Mouse (Mus musculus) neural tube, embryonic 11.5 days (tissue): ENCODE results near the gene Gm44596. TPM values are rescaled to one million over a fixed set of nuclear protein-coding genes. Genes with fewer than 3 reads are reported as not detected.
"Not testable (repeated sequence)": the region's sequence is repeated elsewhere in the genome, so short reads cannot be mapped to it uniquely, and the experiment has no call there.

Source experiments
- ATAC-seq: fragments of 200-750 bp; cut with Nextera tagmentation; 2 replicates; pipeline ENCODE4 v1.8.0; 2017; ENCODE audit warnings: moderate number of reproducible peaks, mild to moderate bottlenecking, moderate TSS enrichment, moderate library complexity; ENCODE audit not compliant: insufficient read depth, low FRiP score, low TSS enrichment
- DNase-seq: peaks from one replicate; pipeline ENCODE4 v3.0.0-alpha.2; 2015; ENCODE audit warnings: low spot score
- H3K27ac ChIP-seq: fragments of 300-500 bp; sonication (generic); 2 replicates; pipeline ENCODE4 v1.5.1; 2014; ENCODE audit warnings: low read depth, mild to moderate bottlenecking, low read length
- H3K27me3 ChIP-seq: fragments of 300-500 bp; sonication (generic); 2 replicates; pipeline ENCODE4 v1.6.1; 2014; ENCODE audit warnings: mild to moderate bottlenecking, low read length, mixed read lengths; ENCODE audit not compliant: control insufficient read depth, insufficient read depth
- H3K36me3 ChIP-seq: fragments of 300-500 bp; sonication (generic); 2 replicates; pipeline ENCODE4 v1.6.1; 2014; ENCODE audit warnings: mild to moderate bottlenecking, low read length, moderate library complexity, mixed read lengths; ENCODE audit not compliant: control insufficient read depth, insufficient read depth
- H3K4me1 ChIP-seq: fragments of 300-500 bp; sonication (generic); 2 replicates; pipeline ENCODE4 v1.6.1; 2014; ENCODE audit warnings: low read length, mixed read lengths; ENCODE audit not compliant: control insufficient read depth, insufficient read depth
- H3K4me2 ChIP-seq: fragments of 300-500 bp; sonication (generic); 2 replicates; pipeline ENCODE4 v1.6.1; 2014; ENCODE audit warnings: low read depth, mild to moderate bottlenecking, moderate library complexity
- H3K4me3 ChIP-seq: fragments of 300-500 bp; sonication (generic); 2 replicates; pipeline ENCODE4 v1.5.1; 2014; ENCODE audit warnings: low read depth, low read length
- H3K9ac ChIP-seq: fragments of 300-500 bp; sonication (generic); 2 replicates; pipeline ENCODE4 v1.6.1; 2014; ENCODE audit warnings: mild to moderate bottlenecking, low read length
- H3K9me3 ChIP-seq: fragments of 300-500 bp; sonication (generic); 2 replicates; pipeline ENCODE4 v1.6.1; 2016; ENCODE audit warnings: low read length; ENCODE audit not compliant: control insufficient read depth
- WGBS: fragments of 180-500 bp; shearing (Covaris S2); extraction: QIAGEN DNeasy Blood & Tissue Kit; methylation state at CpG from one replicate; pipeline ENCODE4 v1.1.7; 2014; 5-methylcytosine and 5-hydroxymethylcytosine counted together
- polyA plus RNA-seq: library from polyadenylated mRNA; unstranded; fragments of >200 nt; fragmentation: Nextera tagmentation; extraction: Ambion mirVana; gene quantifications from 2 replicates; pipeline ENCODE4 v1.2.1, GENCODE M21; 2014

Gene Gm44596
- polyA plus RNA-seq, 1 experiment from 2014 or later = not detected

DNA sequence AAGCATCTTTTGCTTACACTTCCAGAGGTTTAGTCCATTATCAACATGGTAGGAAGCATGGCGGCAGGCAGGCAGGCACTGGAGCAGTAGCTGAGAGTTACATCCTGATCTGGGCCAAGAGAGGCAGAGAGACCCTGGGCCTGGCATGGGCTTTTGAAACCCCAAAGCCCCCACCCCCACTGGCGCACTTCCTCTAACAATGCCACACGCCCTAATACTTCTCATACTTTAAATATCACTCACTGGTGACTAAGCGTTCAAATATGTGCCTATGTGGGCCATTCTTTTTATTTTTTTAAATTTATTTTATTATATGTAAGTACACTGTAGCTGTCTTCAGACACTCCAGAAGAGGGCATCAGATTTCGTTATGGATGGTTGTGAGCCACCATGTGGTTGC is 8.8 kb upstream of the Gm44596 start:
- ATAC-seq (no peak), DNase-seq (no peak)
- Histone ChIP-seq H3K9ac (no peak overlapping the region), H3K9me3 (no peaks in the 10 kb centered on the region), H3K36me3 (peaks cover 22% of the 10 kb centered on the region), H3K4me3 (no peak overlapping the region), H3K4me2 (no peak overlapping the region), H3K4me1 (peaks cover 6% of the 10 kb centered on the region; the same call in 1 of the 2 replicates), H3K27ac (no peak overlapping the region), H3K27me3 (no peaks in the 10 kb centered on the region)
- WGBS = 93% methylated on average over 5 of the region's 5 CpGs

DNA sequence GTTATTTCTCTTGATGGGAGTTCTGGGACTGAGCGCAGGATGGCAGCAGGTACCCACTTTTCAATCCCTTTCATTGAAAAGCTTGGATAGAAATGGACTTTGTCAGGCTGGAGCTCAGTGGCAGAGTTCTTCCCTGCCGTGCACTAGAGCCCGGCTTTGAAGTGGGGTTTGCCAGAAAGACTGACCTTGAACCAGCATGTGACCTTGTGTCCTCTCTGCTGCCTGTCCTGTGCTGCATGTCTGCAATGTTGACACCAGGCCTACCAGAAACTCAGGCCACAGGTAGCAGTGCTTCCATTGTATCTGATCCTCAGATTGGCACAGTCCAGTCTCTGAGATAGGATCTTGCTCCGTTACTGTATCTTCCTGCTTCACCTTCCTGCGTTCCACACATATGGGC is 5.3 kb upstream of the Gm44596 start:
- H3K4me1 ChIP-seq = no peaks in the 10 kb centered on the region
- no peaks in the 10 kb centered on the region for H3K9me3 ChIP-seq
- no peak overlapping the region for H3K27ac ChIP-seq
- H3K36me3 ChIP-seq = peaks cover 38% of the 10 kb centered on the region
- no peaks in the 10 kb centered on the region for H3K27me3 ChIP-seq
- ATAC-seq (no peak), DNase-seq (no peak)
- H3K4me2 ChIP-seq = no peak overlapping the region
- no peak overlapping the region for H3K4me3 ChIP-seq
- WGBS = 95% methylated on average over 5 of the region's 5 CpGs
- no peak overlapping the region for H3K9ac ChIP-seq

DNA sequence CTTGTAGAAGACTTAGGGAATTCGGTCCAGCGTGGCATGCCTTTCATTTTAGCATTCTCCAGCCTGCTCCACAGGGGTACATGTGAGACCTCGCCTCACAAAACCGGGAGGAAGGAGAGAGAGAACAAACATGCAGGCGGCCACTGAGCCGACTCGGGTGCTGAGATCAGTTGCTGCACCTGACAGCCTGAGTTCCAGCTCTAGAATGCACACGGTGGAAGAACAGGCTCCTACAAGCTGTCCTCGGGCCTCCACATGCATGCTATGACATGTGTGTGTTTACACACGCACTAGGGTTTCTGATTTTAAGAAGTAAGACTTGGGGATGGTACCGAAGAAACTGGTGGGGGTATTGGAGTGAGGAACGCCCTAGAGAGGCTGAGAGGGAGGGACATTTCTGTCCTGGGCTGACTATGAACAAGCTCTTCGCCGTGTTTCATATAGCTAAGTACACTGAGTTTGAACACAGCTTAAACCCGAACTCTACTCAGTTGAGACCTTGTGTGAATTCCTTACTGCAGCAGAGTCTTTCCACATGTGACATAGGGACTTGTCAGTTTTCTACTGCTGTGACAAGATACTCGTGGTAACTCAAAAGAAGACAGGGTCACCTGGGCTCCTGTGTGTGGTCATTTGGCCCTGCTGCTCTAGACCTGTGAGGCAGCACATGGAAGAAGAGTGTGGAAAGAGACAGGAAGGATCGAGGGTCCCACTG is 1.2 kb downstream of the Gm44596 start:
- WGBS = 90% methylated on average over 17 of the region's 17 CpGs
- no peak for DNase-seq
- peaks cover 17% of the 10 kb centered on the region for H3K36me3 ChIP-seq

DNA sequence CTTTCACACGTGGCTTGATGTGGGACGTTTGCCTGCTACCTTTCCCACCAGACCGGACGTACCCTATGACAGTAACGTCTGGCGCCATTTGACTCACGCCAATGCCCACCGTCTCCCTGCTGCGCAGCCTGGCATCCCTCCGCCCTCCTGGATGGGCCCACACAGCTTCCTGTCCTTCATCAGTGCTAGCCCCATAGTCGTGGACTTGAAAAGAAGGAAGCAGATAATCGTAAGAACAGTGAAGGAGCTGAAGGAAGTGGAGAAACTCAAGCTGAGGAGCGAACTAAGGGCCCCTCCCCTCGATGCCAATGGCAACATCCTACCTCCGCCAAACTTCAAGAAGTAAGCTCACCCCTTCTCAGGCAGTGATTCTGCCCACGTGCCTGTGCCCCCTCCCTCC is 4.3 kb downstream of the Gm44596 start:
- Histone ChIP-seq H3K36me3 (peaks cover 2% of the 10 kb centered on the region), H3K9me3 (no peaks in the 10 kb centered on the region), H3K4me2 (no peak overlapping the region), H3K27ac (no peak overlapping the region), H3K4me1 (no peaks in the 10 kb centered on the region), H3K27me3 (no peaks in the 10 kb centered on the region), H3K9ac (no peak overlapping the region), H3K4me3 (no peak overlapping the region)
- DNase-seq = no peak
- 89% methylated on average over 16 of the region's 16 CpGs for WGBS
- ATAC-seq = no peak

More for the DNA sequence above, 1.2 kb downstream of the Gm44596 start:
- no peaks in the 10 kb centered on the region for H3K4me1 ChIP-seq
- H3K4me2 ChIP-seq = no peak overlapping the region
- H3K27ac ChIP-seq = no peak overlapping the region
- ATAC-seq = no peak
- H3K27me3 ChIP-seq = no peaks in the 10 kb centered on the region
- no peaks in the 10 kb centered on the region for H3K9me3 ChIP-seq
- no peak overlapping the region for H3K4me3 ChIP-seq
- no peak overlapping the region for H3K9ac ChIP-seq

DNA sequence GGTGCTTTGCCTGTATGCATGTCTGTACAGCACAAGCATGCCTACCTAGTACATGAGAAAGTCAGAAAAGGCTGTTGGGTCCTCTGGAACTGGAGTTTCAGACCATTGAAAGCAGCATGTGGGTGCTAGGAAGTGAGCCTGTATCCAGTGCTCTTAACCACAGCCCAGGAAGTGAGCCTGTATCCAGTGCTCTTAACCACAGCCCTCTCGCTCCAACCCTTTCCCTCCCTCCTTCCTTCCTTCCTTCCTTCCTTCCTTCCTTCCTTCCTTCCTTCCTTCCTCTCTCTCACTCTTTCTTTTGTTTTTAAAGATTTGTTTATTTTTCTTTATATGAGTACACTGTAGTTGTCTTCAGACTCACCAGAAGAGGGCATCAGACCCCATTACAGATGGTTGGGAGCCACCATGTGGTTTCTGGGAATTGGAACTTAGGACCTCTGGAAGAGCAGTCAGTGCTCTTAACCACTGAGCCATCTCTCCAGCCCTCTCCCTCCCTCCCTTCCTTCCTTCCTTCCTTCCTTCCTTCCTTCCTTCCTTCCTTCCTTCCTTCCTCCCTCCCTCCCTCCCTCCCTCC is 5.4 kb downstream of the Gm44596 start:
- H3K27me3 ChIP-seq, H3K4me2 ChIP-seq, H3K36me3 ChIP-seq, H3K9ac ChIP-seq, H3K4me1 ChIP-seq, H3K4me3 ChIP-seq, H3K9me3 ChIP-seq, ATAC-seq, H3K27ac ChIP-seq, DNase-seq: not testable (repeated sequence)
- 67% methylated on average over 1 of the region's 1 CpGs for whole genome bisulfite sequencing

DNA sequence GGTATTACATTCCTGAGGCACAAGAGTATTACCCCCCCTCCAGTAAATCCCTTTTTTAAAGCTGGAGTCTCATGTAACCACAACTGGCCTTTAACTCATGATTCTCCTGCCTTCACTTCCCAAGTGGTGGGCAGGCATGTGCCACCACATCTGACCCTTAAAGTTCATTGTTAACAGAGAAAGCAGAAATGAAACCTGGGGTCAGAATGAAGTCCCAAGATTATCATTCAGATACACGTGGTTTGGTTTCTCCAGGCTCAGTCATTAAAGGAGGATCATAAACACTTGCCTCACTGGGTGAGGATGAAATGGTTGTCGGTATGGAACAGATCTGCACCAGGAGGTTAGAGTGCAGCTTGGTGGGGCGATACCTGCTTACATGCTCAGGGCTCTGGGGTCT is 6.0 kb downstream of the Gm44596 start:
- no peak for DNase-seq
- 74% methylated on average over 3 of the region's 3 CpGs for WGBS

DNA sequence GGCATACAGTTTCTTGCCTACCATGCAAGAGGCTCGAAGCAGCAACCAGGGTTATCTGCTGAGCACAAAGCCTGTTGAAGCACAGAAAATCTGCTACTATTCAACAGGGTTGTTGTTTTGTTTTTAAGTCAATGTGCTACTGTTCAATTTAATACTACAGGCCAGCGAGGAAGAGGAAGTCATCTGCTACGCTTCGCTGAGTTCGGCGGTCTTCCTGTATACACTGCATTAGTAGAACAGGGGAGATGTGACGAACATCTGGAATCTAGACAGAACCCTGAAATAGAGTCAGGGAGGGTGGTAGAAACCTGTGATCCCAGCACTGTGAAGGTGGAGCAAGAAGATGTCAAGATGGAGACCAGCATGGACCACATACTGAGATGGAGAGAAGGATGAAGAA is 8.4 kb downstream of the Gm44596 start:
- Histone ChIP-seq H3K4me2 (no peak overlapping the region), H3K4me1 (no peaks in the 10 kb centered on the region), H3K27me3 (no peaks in the 10 kb centered on the region), H3K9ac (no peak overlapping the region), H3K27ac (no peak overlapping the region), H3K36me3 (no peaks in the 10 kb centered on the region), H3K4me3 (no peak overlapping the region), H3K9me3 (no peaks in the 10 kb centered on the region)
- no peak for ATAC-seq
- 74% methylated on average over 7 of the region's 7 CpGs for WGBS
- no peak for DNase-seq

More for the DNA sequence above, 6.0 kb downstream of the Gm44596 start:
- 0 out of 2 replicates have a peak, but pooled peaks cover 2% of the 10 kb centered on the region for H3K36me3 ChIP-seq
- no peak overlapping the region for H3K4me2 ChIP-seq
- no peaks in the 10 kb centered on the region for H3K9me3 ChIP-seq
- no peak overlapping the region for H3K4me3 ChIP-seq
- no peak overlapping the region for H3K9ac ChIP-seq
- no peak for ATAC-seq
- H3K27ac ChIP-seq = no peak overlapping the region
- H3K4me1 ChIP-seq = no peaks in the 10 kb centered on the region
- no peaks in the 10 kb centered on the region for H3K27me3 ChIP-seq

DNA sequence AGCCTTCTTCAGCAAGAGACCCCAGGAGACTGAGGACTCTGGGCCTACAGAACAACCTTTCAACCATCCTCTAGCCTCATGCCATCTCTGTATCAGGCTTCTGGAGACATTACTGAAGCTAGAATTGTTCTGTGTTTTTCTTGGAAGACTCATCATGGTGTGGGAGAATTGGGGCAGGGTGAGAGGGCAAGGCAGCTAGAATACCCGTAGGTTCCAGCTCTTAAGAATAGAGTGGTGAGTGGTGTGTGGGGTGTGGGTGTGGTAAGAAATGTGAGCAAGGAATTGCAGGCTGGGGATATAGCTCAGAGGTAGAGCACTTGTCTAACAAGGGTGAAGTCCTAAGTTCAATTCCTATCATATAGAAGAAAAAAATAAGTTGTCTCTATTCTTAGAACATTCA is 9.7 kb downstream of the Gm44596 start:
- Histone ChIP-seq H3K4me3 (no peak overlapping the region), H3K27me3 (no peaks in the 10 kb centered on the region), H3K4me2 (no peak overlapping the region), H3K9me3 (no peaks in the 10 kb centered on the region), H3K36me3 (no peaks in the 10 kb centered on the region), H3K27ac (no peak overlapping the region), H3K4me1 (no peaks in the 10 kb centered on the region), H3K9ac (no peak overlapping the region)
- WGBS = 81% methylated on average over 1 of the region's 1 CpGs
- no peak for DNase-seq
- no peak for ATAC-seq

DNA sequence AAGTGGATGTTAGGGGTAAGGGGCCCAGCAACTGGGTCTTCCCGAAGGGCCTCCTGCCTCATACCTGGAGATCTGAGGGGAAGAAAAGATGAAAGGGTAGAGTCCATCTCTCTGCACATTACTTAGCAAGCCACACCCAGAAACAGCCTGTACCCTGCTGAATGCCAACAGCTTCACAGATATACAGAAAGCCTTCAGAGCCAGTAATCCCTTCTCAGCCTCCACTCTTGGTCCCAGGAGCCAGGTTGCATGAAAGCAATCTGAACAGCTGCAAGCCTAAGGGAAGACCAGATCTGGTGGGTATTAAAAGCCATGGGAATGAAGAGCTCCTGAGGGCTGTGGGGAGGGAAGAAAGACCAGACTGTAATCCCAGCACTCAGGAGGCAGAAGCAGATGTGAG is 13.9 kb downstream of the Gm44596 start:
- H3K27ac ChIP-seq = no peak overlapping the region
- no peak for DNase-seq
- H3K4me2 ChIP-seq = no peak overlapping the region
- H3K9ac ChIP-seq = no peak overlapping the region
- 79% methylated on average over 1 of the region's 1 CpGs for WGBS
- H3K36me3 ChIP-seq = no peaks in the 10 kb centered on the region
- H3K27me3 ChIP-seq = no peaks in the 10 kb centered on the region
- H3K9me3 ChIP-seq = no peaks in the 10 kb centered on the region
- no peak overlapping the region for H3K4me3 ChIP-seq
- ATAC-seq = no peak
- no peaks in the 10 kb centered on the region for H3K4me1 ChIP-seq
